Mouse (Mus musculus) heart, embryonic 16.5 days (tissue): ENCODE measurements around the gene Gm4187. TPM values are rescaled to one million over a fixed set of nuclear protein-coding genes. Genes with fewer than 3 reads are reported as not detected.
"Not testable (repeated sequence)": the region's sequence is repeated elsewhere in the genome, so short reads cannot be mapped to it uniquely, and the experiment has no call there.

ENCODE experiments used
- ATAC-seq: fragments of 200-750 bp; cut with Nextera tagmentation; replicated peaks from 2 replicates; pipeline ENCODE4 v1.8.0; 2017; ENCODE audit warnings: moderate number of reproducible peaks; ENCODE audit not compliant: insufficient read depth, low FRiP score; ENCODE audit errors: extremely low read depth
- H3K27ac ChIP-seq: fragments of 300-500 bp; sonication (generic); 2 replicates; pipeline ENCODE4 v1.5.1; 2014; ENCODE audit warnings: mild to moderate bottlenecking, low read length, control low read depth, moderate library complexity
- H3K27me3 ChIP-seq: fragments of 300-500 bp; sonication (generic); 2 replicates; pipeline ENCODE4 v1.6.1; 2014; ENCODE audit warnings: low read length, mixed read lengths; ENCODE audit not compliant: control insufficient read depth, insufficient read depth
- H3K36me3 ChIP-seq: fragments of 300-500 bp; sonication (generic); 2 replicates; pipeline ENCODE4 v1.6.1; 2014; ENCODE audit not compliant: control insufficient read depth, insufficient read depth
- H3K4me1 ChIP-seq: fragments of 300-500 bp; sonication (generic); 2 replicates; pipeline ENCODE4 v1.6.1; 2014; ENCODE audit warnings: low read length, mixed read lengths; ENCODE audit not compliant: control insufficient read depth, insufficient read depth
- H3K4me2 ChIP-seq: fragments of 300-500 bp; sonication (generic); 2 replicates; pipeline ENCODE4 v1.6.1; 2014; ENCODE audit warnings: low read depth, mild to moderate bottlenecking, control low read depth, low read length
- H3K4me3 ChIP-seq: fragments of 300-500 bp; sonication (generic); 2 replicates; pipeline ENCODE4 v1.5.1; 2014; ENCODE audit warnings: mild to moderate bottlenecking, control low read depth, low read length
- H3K9ac ChIP-seq: fragments of 300-500 bp; sonication (generic); 2 replicates; pipeline ENCODE4 v1.6.1; 2014; ENCODE audit warnings: low read length, control low read depth
- H3K9me3 ChIP-seq: fragments of 300-500 bp; sonication (generic); replicated peaks from 2 replicates; pipeline ENCODE4 v1.6.1; 2016; ENCODE audit warnings: low read length; ENCODE audit not compliant: control insufficient read depth
- WGBS: fragments of 180-500 bp; shearing (Covaris S2); extraction: QIAGEN DNeasy Blood & Tissue Kit; methylation state at CpG from one replicate; pipeline ENCODE4 v1.1.7; 2014; 5-methylcytosine and 5-hydroxymethylcytosine counted together
- polyA plus RNA-seq: library from polyadenylated mRNA; unstranded; fragments of >200 nt; fragmentation: Nextera tagmentation; extraction: Ambion mirVana; gene quantifications from 2 replicates; pipeline ENCODE4 v1.2.1, GENCODE M21; 2015

The Gm4187 gene
- polyA plus RNA-seq, result not detected in 2 replicates

GRCm38 (mm10) chr7:22329617-22330016, at the start of gene Gm4187:
TSS of gene Gm4187 (minus strand) at chr7:22329717.
- WGBS, result no CpG with 5 or more reads among the region's 2 CpGs
- H3K4me1 ChIP-seq, ATAC-seq: not testable (repeated sequence)

GRCm38 (mm10) chr7:22370939-22371338, 41.4 kb upstream of the Gm4187 start, which contains the start of gene Gm8660:
TSS of gene Gm8660 (minus strand) at chr7:22371039.
- not testable (repeated sequence) for ATAC-seq, H3K27ac ChIP-seq, H3K4me1 ChIP-seq, H3K4me3 ChIP-seq, H3K9me3 ChIP-seq, H3K27me3 ChIP-seq, H3K9ac ChIP-seq, H3K36me3 ChIP-seq, H3K4me2 ChIP-seq
- WGBS, result no CpG with 5 or more reads among the region's 1 CpGs

More at GRCm38 (mm10) chr7:22329617-22330016, at the start of gene Gm4187:
- not testable (repeated sequence) for H3K4me2 ChIP-seq, H3K9ac ChIP-seq, H3K36me3 ChIP-seq, H3K27me3 ChIP-seq, H3K27ac ChIP-seq, H3K9me3 ChIP-seq, H3K4me3 ChIP-seq

Other genes with a start within 250 kb of the Gm4187 start
- not detected in 2 replicates for gene Gm16451, start 211.5 kb downstream of the Gm4187 start, polyA plus RNA-seq
- not detected in 2 replicates for gene Gm10666, start 195.0 kb downstream of the Gm4187 start, polyA plus RNA-seq
- gene Vmn1r142, start 165.7 kb downstream of the Gm4187 start, polyA plus RNA-seq, result not detected in 2 replicates
- gene Vmn1r143, start 140.3 kb downstream of the Gm4187 start, polyA plus RNA-seq, result not detected in 2 replicates
- not detected in 2 replicates for gene Gm8653, start 128.5 kb downstream of the Gm4187 start, polyA plus RNA-seq
- gene Gm8453, start 100.2 kb downstream of the Gm4187 start, polyA plus RNA-seq, result not detected in 2 replicates
- gene Gm8660, start 41.3 kb upstream of the Gm4187 start, polyA plus RNA-seq, result not detected in 2 replicates
- gene Vmn1r148, start 83.9 kb upstream of the Gm4187 start, polyA plus RNA-seq, result not detected in 2 replicates
- not detected in 2 replicates for gene Vmn1r149, start 108.5 kb upstream of the Gm4187 start, polyA plus RNA-seq
- not detected in 2 replicates for gene Gm10665, start 134.4 kb upstream of the Gm4187 start, polyA plus RNA-seq
- not detected in 2 replicates for gene Vmn1r151, start 170.0 kb upstream of the Gm4187 start, polyA plus RNA-seq
- gene Vmn1r152, start 193.2 kb upstream of the Gm4187 start, polyA plus RNA-seq, result not detected in 2 replicates
- gene Gm8677, start 205.2 kb upstream of the Gm4187 start, polyA plus RNA-seq, result not detected in 2 replicates
- gene Gm4201, start 235.6 kb upstream of the Gm4187 start, polyA plus RNA-seq, result not detected in 2 replicates